Mouse (Mus musculus): Measurements from ENCODE around the gene Gja5. TPM values are rescaled to one million over a fixed set of nuclear protein-coding genes. Genes with fewer than 3 reads are reported as not detected.

Gene Gja5
- polyA plus RNA-seq (2015; fragmentation: Nextera tagmentation; extraction: Ambion mirVana), result 20.2 and 23.9 TPM in 2 replicates

- no peak within 1 kb of the TSS for H3K27ac ChIP-seq (replicated peaks)
- peak within 1 kb of the TSS; percentile 62 for H3K4me3 ChIP-seq (replicated peaks)
- H3K36me3 ChIP-seq, result no peaks in the 10 kb centered on the region
- peaks cover 9% of the 10 kb centered on the region; the same call in 1 of the 2 replicates for H3K27me3 ChIP-seq
- peak within 1 kb of the TSS; percentile 57 for H3K4me2 ChIP-seq (replicated peaks)
- ATAC-seq (ENCODE audit: insufficient number of reproducible peaks, low FRiP score, low TSS enrichment, low read depth), result no peak
- 12% methylated on average over 14 of the region's 14 CpGs for WGBS
- no peaks in the 10 kb centered on the region for H3K9me3 ChIP-seq (replicated peaks)
- H3K9ac ChIP-seq, result peak within 1 kb of the TSS; percentile 56
- peaks cover 6% of the 10 kb centered on the region for H3K4me1 ChIP-seq
These were observed at the start of gene Gja5 for GRCm38 (mm10) chr3:96904393-96904792. Gja5 (plus strand) TSS chr3:96904693.

DNA sequence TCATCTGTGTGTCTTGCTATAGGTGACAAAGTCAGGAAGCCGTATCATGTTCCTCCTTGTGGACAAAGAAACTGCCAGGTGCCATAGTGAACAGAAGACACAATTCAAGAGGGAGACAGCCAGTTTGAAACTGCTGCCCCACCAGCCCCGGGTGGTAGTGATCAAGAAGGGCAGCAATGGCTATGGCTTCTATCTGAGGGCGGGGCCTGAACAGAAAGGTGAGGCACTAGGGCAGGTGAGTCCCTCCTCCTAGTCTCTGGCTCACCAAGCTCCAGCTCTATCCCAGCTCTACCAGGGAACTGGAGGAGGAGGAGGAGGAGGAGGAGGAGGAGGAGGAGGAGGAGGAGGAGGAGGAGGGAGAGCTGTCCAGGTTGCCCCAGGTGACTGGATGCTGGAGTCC lies 48.7 kb upstream of the Gja5 start:
- no peak overlapping the region for H3K27ac ChIP-seq (replicated peaks)
- H3K9ac ChIP-seq, result no peak overlapping the region
- H3K4me3 ChIP-seq (replicated peaks), result no peak overlapping the region
- H3K27me3 ChIP-seq, result no peaks in the 10 kb centered on the region
- no peak overlapping the region for H3K4me2 ChIP-seq (replicated peaks)
- H3K4me1 ChIP-seq, result no peaks in the 10 kb centered on the region
- ATAC-seq (ENCODE audit: insufficient number of reproducible peaks, low FRiP score, low TSS enrichment, low read depth), result no peak
- H3K36me3 ChIP-seq, result no peaks in the 10 kb centered on the region
- H3K9me3 ChIP-seq (replicated peaks), result no peaks in the 10 kb centered on the region
- WGBS, result 79% methylated on average over 3 of the region's 3 CpGs

DNA sequence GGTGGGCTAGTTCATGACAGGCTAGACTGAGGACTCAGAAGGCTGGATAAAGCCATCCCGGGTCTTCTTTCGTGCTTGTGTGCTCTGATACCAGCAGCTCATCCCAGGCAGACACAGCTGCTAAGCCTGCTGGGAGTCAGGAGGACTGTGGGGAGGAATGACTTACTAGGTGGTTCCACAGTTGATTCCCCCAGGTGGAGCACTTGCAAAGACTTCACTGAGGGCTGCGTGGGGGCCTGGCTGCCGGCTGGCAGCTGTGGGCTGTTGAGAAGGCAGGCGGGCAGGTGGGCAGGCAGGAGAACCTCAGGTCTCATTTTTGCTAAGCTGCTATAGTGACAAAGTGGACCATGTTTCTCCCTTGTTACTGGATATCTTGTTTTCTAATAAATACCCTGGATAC lies 44.0 kb upstream of the Gja5 start:
- Histone ChIP-seq H3K27me3 (no peaks in the 10 kb centered on the region), H3K4me3 (replicated peaks) (no peak overlapping the region), H3K36me3 (no peaks in the 10 kb centered on the region), H3K4me1 (no peaks in the 10 kb centered on the region), H3K4me2 (replicated peaks) (no peak overlapping the region), H3K27ac (replicated peaks) (no peak overlapping the region), H3K9ac (no peak overlapping the region), H3K9me3 (replicated peaks) (no peaks in the 10 kb centered on the region)
- 87% methylated on average over 5 of the region's 5 CpGs for WGBS
- no peak for ATAC-seq (ENCODE audit: insufficient number of reproducible peaks, low FRiP score, low TSS enrichment, low read depth)

DNA sequence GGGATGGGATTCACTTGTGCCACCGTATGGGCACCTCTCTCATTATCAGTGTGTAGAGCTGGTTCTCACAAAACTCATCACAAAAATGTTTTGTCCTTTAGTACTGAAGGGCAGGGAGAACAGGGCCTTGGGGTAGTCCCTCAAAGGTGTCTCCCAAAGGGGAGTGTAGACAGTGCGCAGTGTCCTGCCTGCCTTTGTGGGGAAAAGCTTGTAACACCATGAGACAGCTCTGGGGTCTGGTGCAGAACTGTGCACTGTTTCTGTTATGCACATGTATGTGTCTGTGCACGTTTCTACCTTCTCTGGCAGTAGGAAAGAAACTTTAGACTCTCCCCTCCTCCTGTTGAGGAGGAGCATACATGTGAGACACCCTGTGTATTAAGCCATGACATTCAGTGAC lies 36.6 kb upstream of the Gja5 start:
- Histone ChIP-seq H3K4me3 (replicated peaks) (no peak overlapping the region), H3K36me3 (peaks cover 44% of the 10 kb centered on the region), H3K4me1 (no peaks in the 10 kb centered on the region), H3K4me2 (replicated peaks) (no peak overlapping the region), H3K9me3 (replicated peaks) (no peaks in the 10 kb centered on the region), H3K27me3 (no peaks in the 10 kb centered on the region), H3K9ac (no peak overlapping the region), H3K27ac (replicated peaks) (no peak overlapping the region)
- ATAC-seq (ENCODE audit: insufficient number of reproducible peaks, low FRiP score, low TSS enrichment, low read depth), result no peak
- 86% methylated on average over 3 of the region's 3 CpGs for WGBS

DNA sequence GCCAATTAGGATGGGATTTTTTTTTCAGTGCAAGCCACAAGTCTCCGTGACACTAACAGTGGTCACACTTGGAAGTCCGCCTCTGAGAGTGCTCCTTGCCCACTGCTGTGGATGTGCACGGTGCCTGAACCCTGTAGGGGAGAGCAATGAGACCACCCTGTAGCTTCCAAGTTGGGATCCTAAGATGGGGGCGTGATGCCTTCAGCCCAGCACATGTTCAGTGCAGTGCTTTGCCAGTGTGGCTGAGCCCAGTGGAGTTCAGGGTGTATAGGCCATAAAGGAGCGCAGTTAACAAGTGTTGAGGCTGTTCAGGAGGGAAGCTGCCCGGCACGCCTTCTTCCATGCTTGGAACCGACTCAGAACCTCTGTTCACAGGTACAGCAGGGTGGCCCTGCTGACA lies 35.9 kb upstream of the Gja5 start:
- WGBS, result 89% methylated on average over 8 of the region's 8 CpGs
- Histone ChIP-seq H3K9me3 (replicated peaks) (no peaks in the 10 kb centered on the region), H3K36me3 (peaks cover 51% of the 10 kb centered on the region), H3K27ac (replicated peaks) (no peak overlapping the region), H3K4me3 (replicated peaks) (no peak overlapping the region), H3K27me3 (no peaks in the 10 kb centered on the region), H3K4me1 (no peaks in the 10 kb centered on the region), H3K9ac (no peak overlapping the region), H3K4me2 (replicated peaks) (no peak overlapping the region)
- no peak for ATAC-seq (ENCODE audit: insufficient number of reproducible peaks, low FRiP score, low TSS enrichment, low read depth)

DNA sequence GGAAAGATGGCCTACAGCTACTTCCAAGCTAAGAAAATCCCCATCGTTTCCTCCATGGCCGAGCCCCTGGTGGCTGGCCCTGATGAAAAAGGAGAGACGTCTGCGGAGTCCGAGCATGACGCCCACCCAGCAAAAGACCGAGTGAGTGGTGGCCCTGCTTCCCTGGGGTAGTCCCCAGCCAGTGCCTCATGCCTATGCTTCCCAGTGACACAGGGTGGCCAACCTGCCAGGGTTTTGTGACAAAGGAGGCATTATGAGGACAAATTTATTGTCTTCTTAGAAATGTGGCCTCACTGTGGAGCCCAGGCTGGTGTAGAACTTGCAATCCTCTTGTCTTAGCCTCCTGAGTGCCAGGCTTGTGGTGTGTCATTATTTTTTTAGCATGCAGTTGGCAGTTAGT lies 35.4 kb upstream of the Gja5 start:
- ATAC-seq (ENCODE audit: insufficient number of reproducible peaks, low FRiP score, low TSS enrichment, low read depth), result no peak
- 96% methylated on average over 7 of the region's 7 CpGs for WGBS
- no peak overlapping the region for H3K4me3 ChIP-seq (replicated peaks)
- H3K27me3 ChIP-seq, result no peaks in the 10 kb centered on the region
- H3K4me1 ChIP-seq, result no peaks in the 10 kb centered on the region
- H3K4me2 ChIP-seq (replicated peaks), result no peak overlapping the region
- no peaks in the 10 kb centered on the region for H3K9me3 ChIP-seq (replicated peaks)
- peaks cover 56% of the 10 kb centered on the region for H3K36me3 ChIP-seq
- H3K9ac ChIP-seq, result no peak overlapping the region
- no peak overlapping the region for H3K27ac ChIP-seq (replicated peaks)

DNA sequence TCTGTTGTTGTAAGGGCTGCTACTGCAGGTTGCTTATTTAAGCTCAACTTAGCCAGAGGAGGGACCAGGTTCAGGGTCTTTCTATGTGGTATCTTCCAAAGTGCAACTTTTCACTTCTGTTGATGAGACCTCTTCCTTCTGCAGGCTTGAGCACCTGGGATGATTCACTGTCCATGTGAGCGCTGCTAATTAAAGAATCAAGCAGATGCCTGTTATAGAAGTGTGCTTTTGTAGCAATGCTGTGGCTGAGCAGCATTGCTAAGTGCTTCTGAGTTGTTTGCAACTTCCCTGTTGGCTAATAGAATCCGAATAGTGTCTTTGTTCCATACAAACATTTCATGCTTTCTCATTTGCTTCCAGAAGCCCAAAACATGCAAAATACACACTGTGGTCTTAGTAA lies 34.2 kb upstream of the Gja5 start:
- no peaks in the 10 kb centered on the region for H3K9me3 ChIP-seq (replicated peaks)
- no peaks in the 10 kb centered on the region for H3K27me3 ChIP-seq
- no peak overlapping the region for H3K27ac ChIP-seq (replicated peaks)
- H3K4me3 ChIP-seq (replicated peaks), result no peak overlapping the region
- no peak overlapping the region for H3K4me2 ChIP-seq (replicated peaks)
- WGBS, result 89% methylated on average over 2 of the region's 2 CpGs
- no peak for ATAC-seq (ENCODE audit: insufficient number of reproducible peaks, low FRiP score, low TSS enrichment, low read depth)
- H3K36me3 ChIP-seq, result peaks cover 63% of the 10 kb centered on the region
- H3K9ac ChIP-seq, result no peak overlapping the region
- no peaks in the 10 kb centered on the region for H3K4me1 ChIP-seq

- 83% methylated on average over 8 of the region's 8 CpGs for WGBS
- Histone ChIP-seq H3K4me2 (replicated peaks) (no peak overlapping the region), H3K36me3 (peaks cover 67% of the 10 kb centered on the region), H3K9ac (no peak overlapping the region), H3K27ac (replicated peaks) (no peak overlapping the region), H3K27me3 (no peaks in the 10 kb centered on the region), H3K9me3 (replicated peaks) (no peaks in the 10 kb centered on the region), H3K4me1 (no peaks in the 10 kb centered on the region), H3K4me3 (replicated peaks) (no peak overlapping the region)
- no peak for ATAC-seq (ENCODE audit: insufficient number of reproducible peaks, low FRiP score, low TSS enrichment, low read depth)
These were observed 33.4 kb upstream of the Gja5 start for GRCm38 (mm10) chr3:96871070-96871469.

- Histone ChIP-seq H3K9ac (no peak overlapping the region), H3K9me3 (replicated peaks) (no peaks in the 10 kb centered on the region), H3K36me3 (peaks cover 72% of the 10 kb centered on the region), H3K4me2 (replicated peaks) (no peak overlapping the region), H3K27ac (replicated peaks) (no peak overlapping the region), H3K4me3 (replicated peaks) (no peak overlapping the region), H3K4me1 (no peaks in the 10 kb centered on the region), H3K27me3 (no peaks in the 10 kb centered on the region)
- WGBS, result 90% methylated on average over 8 of the region's 8 CpGs
- ATAC-seq (ENCODE audit: insufficient number of reproducible peaks, low FRiP score, low TSS enrichment, low read depth), result no peak
These were observed 32.0 kb upstream of the Gja5 start for GRCm38 (mm10) chr3:96872501-96872900.

DNA sequence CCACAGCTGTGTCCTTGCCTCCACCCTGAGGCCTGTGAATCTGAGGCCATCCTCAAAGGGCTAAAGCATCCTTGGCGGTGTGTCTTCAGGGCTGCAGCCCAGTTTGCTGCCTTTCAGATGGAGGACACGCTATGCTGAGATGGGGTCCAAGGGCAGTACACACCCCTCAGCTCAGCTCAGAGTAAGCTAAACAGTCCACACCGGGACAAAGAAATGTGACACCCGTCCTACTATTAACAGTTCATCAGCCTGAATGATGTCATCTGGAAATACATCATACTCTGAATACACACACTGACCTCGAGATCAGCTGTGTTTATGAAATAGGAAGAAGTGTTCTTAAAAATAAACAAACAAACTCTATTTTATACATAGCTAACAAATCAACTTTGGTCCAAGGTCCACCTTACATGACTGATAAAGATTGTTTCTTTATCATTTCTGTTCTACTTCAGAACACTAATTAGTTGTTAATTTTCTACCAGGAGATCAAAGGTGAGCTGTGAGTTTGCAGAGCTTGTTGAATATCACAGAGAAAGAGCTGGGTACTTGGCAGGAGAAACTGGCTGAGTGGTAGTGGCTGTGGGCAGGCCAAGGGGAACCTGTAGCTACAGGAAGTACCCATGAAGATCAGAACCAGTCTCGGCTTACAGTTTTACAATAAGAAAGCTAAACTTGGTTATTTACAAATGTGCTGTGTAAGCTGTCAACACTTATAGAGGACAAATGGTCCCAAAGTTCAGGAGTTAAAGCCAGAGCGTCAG lies 29.5 kb upstream of the Gja5 start:
- WGBS, result 76% methylated on average over 7 of the region's 7 CpGs

GRCm38 (mm10) chr3:96879536-96879935 lies 25.0 kb upstream of the Gja5 start:
- H3K4me2 ChIP-seq (replicated peaks), result no peak overlapping the region
- H3K27me3 ChIP-seq, result no peaks in the 10 kb centered on the region
- H3K9ac ChIP-seq, result no peak overlapping the region
- no peak overlapping the region for H3K27ac ChIP-seq (replicated peaks)
- no peaks in the 10 kb centered on the region for H3K4me1 ChIP-seq
- WGBS, result 90% methylated on average over 9 of the region's 9 CpGs
- ATAC-seq (ENCODE audit: insufficient number of reproducible peaks, low FRiP score, low TSS enrichment, low read depth), result no peak
- H3K4me3 ChIP-seq (replicated peaks), result no peak overlapping the region
- H3K36me3 ChIP-seq, result peaks cover 65% of the 10 kb centered on the region
- H3K9me3 ChIP-seq (replicated peaks), result no peaks in the 10 kb centered on the region

More for the DNA sequence above, 29.5 kb upstream of the Gja5 start:
- Histone ChIP-seq H3K27ac (replicated peaks) (no peak overlapping the region), H3K27me3 (no peaks in the 10 kb centered on the region), H3K4me1 (no peaks in the 10 kb centered on the region), H3K9ac (no peak overlapping the region), H3K36me3 (peaks cover 69% of the 10 kb centered on the region), H3K4me2 (replicated peaks) (no peak overlapping the region), H3K4me3 (replicated peaks) (no peak overlapping the region), H3K9me3 (replicated peaks) (no peaks in the 10 kb centered on the region)
- ATAC-seq (ENCODE audit: insufficient number of reproducible peaks, low FRiP score, low TSS enrichment, low read depth), result no peak

DNA sequence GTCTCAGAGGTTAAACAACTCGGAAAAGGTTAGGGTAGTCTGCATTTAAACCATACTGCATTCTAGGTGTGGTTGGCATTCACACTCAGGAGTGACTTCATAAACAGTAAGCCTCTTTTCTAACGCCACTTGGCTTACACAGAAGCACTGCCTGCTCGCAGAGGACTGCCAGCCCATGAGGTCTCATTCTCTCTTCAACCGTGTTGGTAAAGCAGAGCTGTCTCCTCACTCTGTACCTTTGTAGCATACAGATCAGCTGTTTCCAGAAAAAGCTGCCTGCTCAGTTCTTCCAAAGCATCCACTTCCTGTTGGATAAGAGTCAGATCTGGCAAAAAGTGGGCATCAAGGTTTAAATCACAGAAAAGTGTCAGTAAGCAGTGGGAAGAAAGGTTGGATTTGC lies 24.1 kb upstream of the Gja5 start:
- no peak overlapping the region for H3K9ac ChIP-seq
- WGBS, result 86% methylated on average over 4 of the region's 4 CpGs
- no peak for ATAC-seq (ENCODE audit: insufficient number of reproducible peaks, low FRiP score, low TSS enrichment, low read depth)

More for the DNA sequence above, 24.1 kb upstream of the Gja5 start:
- Histone ChIP-seq H3K27ac (replicated peaks) (no peak overlapping the region), H3K4me3 (replicated peaks) (no peak overlapping the region), H3K4me2 (replicated peaks) (no peak overlapping the region), H3K36me3 (peaks cover 58% of the 10 kb centered on the region), H3K9me3 (replicated peaks) (no peaks in the 10 kb centered on the region), H3K4me1 (no peaks in the 10 kb centered on the region), H3K27me3 (no peaks in the 10 kb centered on the region)

Data from embryonic facial prominence, embryonic 15.5 days (tissue).